Mouse (Mus musculus) stomach, postnatal 0 days (tissue): ENCODE results near the gene Spaca7. TPM values are rescaled to one million over a fixed set of nuclear protein-coding genes. Genes with fewer than 3 reads are reported as not detected.
"Not testable (repeated sequence)": the region's sequence is repeated elsewhere in the genome, so short reads cannot be mapped to it uniquely, and the experiment has no call there.

Experiments
- ATAC-seq: fragments of 200-750 bp; cut with Nextera tagmentation; 2 replicates; pipeline ENCODE4 v1.8.0; 2017; ENCODE audit not compliant: low FRiP score, low TSS enrichment
- DNase-seq: peaks from one replicate; pipeline ENCODE4 v3.0.0-alpha.2; 2016; ENCODE audit warnings: low spot score
- H3K27ac ChIP-seq: fragments of 300-500 bp; sonication (generic); replicated peaks from 2 replicates; pipeline ENCODE4 v1.5.1; 2014; ENCODE audit warnings: mild to moderate bottlenecking, control low read depth
- H3K27me3 ChIP-seq: fragments of 300-500 bp; sonication (generic); 2 replicates; pipeline ENCODE4 v1.6.1; 2014; ENCODE audit warnings: low read length; ENCODE audit not compliant: control insufficient read depth, insufficient read depth
- H3K36me3 ChIP-seq: fragments of 300-500 bp; sonication (generic); 2 replicates; pipeline ENCODE4 v1.6.1; 2014; ENCODE audit warnings: low read length, mixed read lengths; ENCODE audit not compliant: control insufficient read depth, insufficient read depth
- H3K4me1 ChIP-seq: fragments of 300-500 bp; sonication (generic); replicated peaks from 2 replicates; pipeline ENCODE4 v1.6.1; 2014; ENCODE audit warnings: antibody characterized with exemption; ENCODE audit not compliant: control insufficient read depth, insufficient read depth
- H3K4me2 ChIP-seq: fragments of 300-500 bp; sonication (generic); replicated peaks from 2 replicates; pipeline ENCODE4 v1.6.1; 2014; ENCODE audit warnings: low read depth, mild to moderate bottlenecking, control low read depth, moderate library complexity
- H3K4me3 ChIP-seq: fragments of 300-500 bp; sonication (generic); 2 replicates; pipeline ENCODE4 v1.5.1; 2014; ENCODE audit warnings: low read depth, low read length, control low read depth
- H3K9ac ChIP-seq: fragments of 300-500 bp; sonication (generic); 2 replicates; pipeline ENCODE4 v1.6.1; 2014; ENCODE audit warnings: mild to moderate bottlenecking, low read length, control low read depth, mixed read lengths
- H3K9me3 ChIP-seq: fragments of 300-500 bp; sonication (generic); 2 replicates; pipeline ENCODE4 v1.6.1; 2016; ENCODE audit warnings: low read length; ENCODE audit not compliant: control insufficient read depth
- CTCF ChIP-seq: IDR thresholded peaks from 2 replicates; pipeline ENCODE4 v1.5.1; 2016; ENCODE audit warnings: antibody characterized with exemption, low read depth, mild to moderate bottlenecking, moderate library complexity
- EP300 ChIP-seq: optimal IDR thresholded peaks from 2 replicates; pipeline ENCODE3; 2016; ENCODE audit warnings: antibody characterized with exemption
- WGBS: fragments of 180-500 bp; shearing (Covaris S2); extraction: QIAGEN DNeasy Blood & Tissue Kit; methylation state at CpG from one replicate; pipeline ENCODE4 v1.1.7; 2014; 5-methylcytosine and 5-hydroxymethylcytosine counted together
- polyA plus RNA-seq: library from polyadenylated mRNA; unstranded; fragments of >200 nt; fragmentation: Nextera tagmentation; extraction: Ambion mirVana; gene quantifications from 2 replicates; pipeline ENCODE4 v1.2.1, GENCODE M21; 2015

Gene Spaca7
- polyA plus RNA-seq, 1 experiment from 2014 or later = not detected

- Histone ChIP-seq H3K27me3 (no peaks in the 10 kb centered on the region), H3K4me3 (no peak overlapping the region), H3K27ac (no peak overlapping the region), H3K9ac (no peak overlapping the region), H3K9me3 (no peaks in the 10 kb centered on the region), H3K36me3 (no peaks in the 10 kb centered on the region), H3K4me1 (no peaks in the 10 kb centered on the region), H3K4me2 (no peak overlapping the region)
- WGBS = 73% methylated on average over 5 of the region's 5 CpGs
- DNase-seq (no peak), ATAC-seq (no peak)
- TF ChIP-seq CTCF (no peak), EP300 (no peak)
These were observed 11.0 kb downstream of the Spaca7 start for GRCm38 (mm10) chr8:12583785-12584184.

- H3K27me3 ChIP-seq = no peaks in the 10 kb centered on the region
- no peaks in the 10 kb centered on the region for H3K4me1 ChIP-seq
- H3K4me3 ChIP-seq = no peak overlapping the region
- H3K9ac ChIP-seq = no peak overlapping the region
- ATAC-seq (peak; percentile 64), DNase-seq (peak; percentile 90)
- no peak for TF ChIP-seq EP300
- TF ChIP-seq CTCF = peak; percentile 96
- no peaks in the 10 kb centered on the region for H3K9me3 ChIP-seq
- 29% methylated on average over 6 of the region's 6 CpGs for WGBS
- H3K4me2 ChIP-seq = no peak overlapping the region
- no peaks in the 10 kb centered on the region for H3K36me3 ChIP-seq
- H3K27ac ChIP-seq = no peak overlapping the region
These were observed 34.4 kb downstream of the Spaca7 start for GRCm38 (mm10) chr8:12607223-12607622.

- no peak overlapping the region for H3K27ac ChIP-seq
- TF ChIP-seq EP300 (no peak), CTCF (no peak)
- WGBS = 56% methylated on average over 10 of the region's 10 CpGs
- H3K9me3 ChIP-seq = no peaks in the 10 kb centered on the region
- ATAC-seq = peak; percentile 75
- H3K9ac ChIP-seq = no peak overlapping the region
- peak; percentile 70 for DNase-seq
- no peaks in the 10 kb centered on the region for H3K36me3 ChIP-seq
- H3K4me3 ChIP-seq = no peak overlapping the region
- H3K27me3 ChIP-seq = no peaks in the 10 kb centered on the region
- H3K4me2 ChIP-seq = no peak overlapping the region
- no peaks in the 10 kb centered on the region for H3K4me1 ChIP-seq
These were observed 36.0 kb downstream of the Spaca7 start for GRCm38 (mm10) chr8:12608810-12609209.

- Histone ChIP-seq H3K36me3 (no peaks in the 10 kb centered on the region), H3K27me3 (no peaks in the 10 kb centered on the region), H3K27ac (no peak overlapping the region), H3K9me3 (no peaks in the 10 kb centered on the region), H3K9ac (no peak overlapping the region), H3K4me3 (no peak overlapping the region), H3K4me2 (no peak overlapping the region), H3K4me1 (no peaks in the 10 kb centered on the region)
- WGBS = 42% methylated on average over 12 of the region's 12 CpGs
- peak; percentile 26 for DNase-seq
- TF ChIP-seq EP300 (no peak), CTCF (no peak)
- ATAC-seq = peak; percentile 47; the same call in 1 of the 2 replicates
These were observed 37.1 kb downstream of the Spaca7 start for GRCm38 (mm10) chr8:12609752-12610449.

- Histone ChIP-seq H3K4me3 (no peak overlapping the region), H3K9ac (no peak overlapping the region), H3K36me3 (peaks cover 7% of the 10 kb centered on the region; the same call in 1 of the 2 replicates), H3K27ac (no peak overlapping the region), H3K9me3 (no peaks in the 10 kb centered on the region), H3K4me1 (no peaks in the 10 kb centered on the region), H3K27me3 (no peaks in the 10 kb centered on the region), H3K4me2 (no peak overlapping the region)
- DNase-seq = no peak
- TF ChIP-seq CTCF = no peak
- 84% methylated on average over 7 of the region's 7 CpGs for WGBS
- no peak for ATAC-seq
These were observed 40.4 kb downstream of the Spaca7 start for GRCm38 (mm10) chr8:12613201-12613600.

GRCm38 (mm10) chr8:12617369-12617768 lies 44.5 kb downstream of the Spaca7 start:
- H3K36me3 ChIP-seq = peaks cover 22% of the 10 kb centered on the region
- ATAC-seq, H3K4me1 ChIP-seq, H3K9me3 ChIP-seq, H3K9ac ChIP-seq, H3K4me2 ChIP-seq, H3K27me3 ChIP-seq, H3K4me3 ChIP-seq, H3K27ac ChIP-seq, DNase-seq: not testable (repeated sequence)
- whole genome bisulfite sequencing = 75% methylated on average over 3 of the region's 3 CpGs
